Mouse (Mus musculus): ENCODE measurements around the gene Atg7.
"Not testable (repeated sequence)": the region's sequence is repeated elsewhere in the genome, so short reads cannot be mapped to it uniquely, and the experiment has no call there.

Gene Atg7

GRCm38 (mm10) chr6:114642601-114643528 lies at the start of gene Atg7:
TSS of gene Atg7 (plus strand) at chr6:114643097.
- in situ Hi-C loops (cut with MseI, MboI): no loop called here

- in situ Hi-C loops (cut with MseI, MboI): not testable (repeated sequence)
These were observed 28.8 kb upstream of the Atg7 start for GRCm38 (mm10) chr6:114614076-114614475.

DNA sequence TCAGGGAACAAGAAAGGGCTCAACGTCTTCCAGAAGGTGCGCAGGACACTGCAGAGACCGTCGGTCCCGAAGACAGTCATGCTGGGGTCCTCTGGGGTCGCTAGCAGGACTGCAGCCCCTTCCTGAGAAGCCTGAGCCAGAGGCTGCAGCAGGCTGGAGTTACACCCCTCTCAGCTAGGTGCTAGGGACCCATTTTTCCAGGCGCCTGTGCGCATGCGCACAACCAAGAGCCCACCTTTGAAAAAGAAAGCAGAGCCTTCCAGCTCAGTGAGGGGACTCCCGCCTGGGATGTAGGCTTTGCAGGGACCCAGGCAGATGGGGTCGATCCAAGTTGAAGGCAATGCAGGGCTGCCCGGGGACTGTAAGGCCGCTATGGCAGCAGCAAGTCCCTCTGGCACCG lies 9.0 kb upstream of the Atg7 start:
- in situ Hi-C loops (cut with MseI, MboI): not testable (repeated sequence)

- in situ Hi-C loops (cut with MseI, MboI): no loop called here
These were observed 819 bp downstream of the Atg7 start for GRCm38 (mm10) chr6:114643716-114644115.

DNA sequence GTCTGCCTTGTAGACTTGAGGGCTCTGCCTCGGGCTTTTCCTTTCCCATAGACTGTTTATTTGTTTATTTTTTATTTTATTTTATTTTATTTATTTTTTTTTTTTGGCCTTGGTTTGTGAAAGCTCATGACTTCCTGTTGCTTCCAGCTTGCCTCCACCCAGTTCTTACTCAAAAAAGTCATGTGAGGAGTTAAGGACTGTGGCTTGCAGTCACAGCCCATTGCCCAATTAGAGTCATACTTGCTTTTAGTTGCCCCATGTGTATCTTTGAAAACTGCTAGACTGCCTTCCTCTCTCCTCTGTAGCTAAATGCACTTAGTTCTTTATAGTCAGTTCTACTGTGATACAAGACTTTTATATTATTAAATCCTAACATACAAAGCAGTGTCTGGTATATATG lies 1.6 kb downstream of the Atg7 start:
- in situ Hi-C loops (cut with MseI, MboI): no loop called here

DNA sequence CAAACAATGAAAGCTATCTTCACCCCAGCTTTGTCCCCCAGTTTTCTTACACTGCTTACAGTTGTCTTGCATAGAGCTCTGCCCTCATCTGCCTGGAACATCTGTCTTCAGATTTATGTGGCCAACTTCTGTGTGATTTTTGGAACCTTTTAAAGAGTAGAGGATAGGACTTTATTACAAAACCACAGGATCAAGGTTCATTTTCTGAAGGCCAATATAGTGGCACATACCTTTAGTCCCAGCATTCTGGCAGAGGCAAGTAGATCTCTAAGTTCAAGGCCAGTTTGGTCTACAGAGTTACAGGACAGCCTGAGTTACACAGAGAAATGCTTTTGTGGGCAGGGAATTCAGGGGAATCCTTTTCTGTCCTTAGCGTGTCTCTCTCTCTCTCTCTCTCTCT lies 3.3 kb downstream of the Atg7 start:
- in situ Hi-C loops (cut with MseI, MboI): no loop called here

DNA sequence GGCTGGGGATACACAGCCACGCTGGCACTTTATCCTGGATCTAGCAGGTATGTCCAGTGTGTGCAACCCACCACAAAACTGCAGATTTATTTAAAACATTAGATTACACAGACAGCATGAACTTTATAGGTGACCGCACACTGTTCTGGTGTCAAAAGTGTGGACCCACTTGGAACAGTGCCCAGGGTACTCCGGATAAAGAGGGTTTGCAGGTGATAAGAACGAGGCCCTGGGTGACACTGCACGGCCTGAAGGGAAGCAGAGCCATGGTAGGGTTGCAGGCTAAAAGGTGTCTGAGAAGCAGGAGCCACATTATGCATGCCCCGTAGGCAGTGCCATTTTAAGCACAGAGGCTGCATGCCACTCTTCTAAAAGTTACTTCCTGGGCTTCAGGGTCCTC lies 4.1 kb downstream of the Atg7 start:
- in situ Hi-C loops (cut with MseI, MboI): no loop called here

GRCm38 (mm10) chr6:114648352-114649030 lies 5.6 kb downstream of the Atg7 start:
- in situ Hi-C loops (cut with MseI, MboI): no loop called here

GRCm38 (mm10) chr6:114652209-114652608 lies 9.3 kb downstream of the Atg7 start:
- in situ Hi-C loops (cut with MseI, MboI): no loop called here

DNA sequence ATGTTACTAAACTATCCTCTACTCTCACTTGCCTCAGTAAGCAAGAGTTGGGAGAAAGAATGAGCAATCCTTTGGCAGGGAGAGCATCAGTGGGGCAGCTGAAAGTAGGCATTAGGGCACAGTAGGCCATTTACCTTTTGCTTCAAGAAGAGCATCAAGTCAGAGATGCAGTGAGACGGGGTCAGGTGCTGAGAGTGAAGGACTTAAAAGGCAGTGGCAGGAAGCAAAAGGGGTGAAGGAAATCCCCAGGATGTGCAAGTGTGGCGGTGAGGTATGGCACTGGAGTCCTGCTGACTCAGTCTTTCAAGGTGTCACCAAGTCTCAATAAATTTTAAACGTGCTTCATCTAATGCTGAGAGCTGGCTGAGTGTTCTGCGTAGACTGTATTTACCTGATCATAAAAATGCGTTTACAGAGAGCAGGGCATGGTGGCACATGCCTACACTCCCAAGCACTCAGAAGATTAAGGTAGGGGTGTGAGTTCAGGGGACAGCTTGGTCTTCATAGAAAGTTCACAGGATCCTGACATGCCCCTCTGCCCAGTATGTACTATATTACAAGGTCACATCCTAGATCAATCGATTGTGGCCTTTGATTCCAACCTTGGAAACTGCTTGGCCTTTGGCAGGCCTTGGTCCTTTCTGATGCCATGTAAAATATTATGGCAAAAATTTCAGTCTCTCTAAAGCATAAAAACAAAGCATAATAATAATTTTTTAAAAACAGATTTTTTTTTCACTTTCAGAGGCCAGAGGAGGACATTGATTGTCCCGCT lies 14.1 kb downstream of the Atg7 start:
- in situ Hi-C loops (cut with MseI, MboI): no loop called here

GRCm38 (mm10) chr6:114657807-114658206 lies 14.9 kb downstream of the Atg7 start:
- in situ Hi-C loops (cut with MseI, MboI): no loop called here

DNA sequence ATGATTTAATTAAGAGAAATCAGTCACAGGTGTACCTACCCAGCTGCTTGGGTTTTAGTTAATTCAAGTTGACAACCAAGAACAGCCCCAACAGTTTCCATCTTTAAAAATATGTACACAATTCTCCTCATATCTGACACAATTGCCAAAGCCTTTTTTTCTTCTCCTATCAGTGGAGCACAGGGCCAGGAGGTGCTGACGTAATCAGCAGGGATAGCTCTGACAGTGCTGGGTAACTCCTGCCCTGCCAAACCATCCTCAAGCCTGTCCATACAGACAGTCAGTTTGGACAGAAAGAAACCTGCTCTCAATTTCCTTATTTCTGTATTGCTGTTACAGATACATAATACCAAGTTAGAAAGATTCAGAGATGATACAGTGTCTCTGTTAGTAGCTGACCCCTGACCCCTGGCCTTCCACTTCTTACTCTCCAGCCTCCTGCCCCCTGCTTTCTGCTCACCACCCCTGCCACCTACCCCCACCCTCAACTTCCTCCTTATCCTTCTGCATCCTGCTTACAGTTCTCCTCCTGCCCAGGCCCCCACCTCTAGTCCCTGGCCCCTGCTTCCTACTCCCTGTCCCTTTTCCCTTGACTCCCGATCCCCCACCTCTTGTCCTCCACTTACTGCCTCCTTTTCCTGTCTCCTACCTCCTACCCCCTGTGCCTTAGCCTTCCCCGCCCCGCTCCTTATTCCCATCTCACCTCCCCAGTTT lies 16.5 kb downstream of the Atg7 start:
- in situ Hi-C loops (cut with MseI, MboI): no loop called here

- in situ Hi-C loops (cut with MseI, MboI): no loop called here
These were observed 17.3 kb downstream of the Atg7 start for GRCm38 (mm10) chr6:114659992-114660800.

GRCm38 (mm10) chr6:114663707-114664106 lies 20.8 kb downstream of the Atg7 start:
- in situ Hi-C loops (cut with MseI, MboI): no loop called here

DNA sequence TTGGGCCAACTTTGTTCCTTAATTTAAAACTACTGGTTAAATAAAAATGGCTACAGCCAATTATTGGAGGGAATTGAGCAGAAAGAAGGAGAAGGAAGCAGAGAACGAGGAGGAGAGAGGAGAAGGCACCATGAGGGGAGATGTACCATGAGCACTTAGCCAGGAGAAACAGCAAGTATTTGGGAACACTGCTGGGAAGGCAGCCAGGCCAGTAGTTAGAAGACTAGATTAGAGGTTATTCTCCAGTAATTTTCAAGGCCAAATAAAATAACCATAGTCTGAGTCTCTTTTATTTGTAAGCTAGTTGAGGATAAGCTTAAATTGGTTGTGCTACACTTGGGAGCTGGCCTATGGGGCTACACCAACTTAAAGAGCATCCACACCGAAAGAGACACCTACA lies 21.8 kb downstream of the Atg7 start:
- in situ Hi-C loops (cut with MseI, MboI): no loop called here

DNA sequence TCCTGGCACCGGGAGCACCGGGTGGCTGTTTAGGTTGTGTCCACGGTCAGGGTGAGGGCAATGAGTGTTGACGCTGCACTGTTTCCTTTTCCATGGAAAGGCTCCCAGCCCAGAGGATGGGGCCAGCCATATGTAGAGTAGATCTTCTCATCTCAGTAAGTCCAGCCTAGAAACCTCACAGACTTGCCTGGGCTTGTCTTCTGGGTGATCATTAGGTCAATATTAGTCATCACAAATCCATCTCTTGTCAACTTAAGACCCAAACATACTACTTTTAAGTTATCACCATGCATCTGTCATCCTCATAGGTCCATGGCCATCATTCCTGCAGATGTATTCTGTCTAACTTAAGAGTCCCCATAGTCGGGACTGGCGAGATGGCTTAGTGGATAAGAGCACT lies 24.6 kb downstream of the Atg7 start:
- in situ Hi-C loops (cut with MseI, MboI): no loop called here

DNA sequence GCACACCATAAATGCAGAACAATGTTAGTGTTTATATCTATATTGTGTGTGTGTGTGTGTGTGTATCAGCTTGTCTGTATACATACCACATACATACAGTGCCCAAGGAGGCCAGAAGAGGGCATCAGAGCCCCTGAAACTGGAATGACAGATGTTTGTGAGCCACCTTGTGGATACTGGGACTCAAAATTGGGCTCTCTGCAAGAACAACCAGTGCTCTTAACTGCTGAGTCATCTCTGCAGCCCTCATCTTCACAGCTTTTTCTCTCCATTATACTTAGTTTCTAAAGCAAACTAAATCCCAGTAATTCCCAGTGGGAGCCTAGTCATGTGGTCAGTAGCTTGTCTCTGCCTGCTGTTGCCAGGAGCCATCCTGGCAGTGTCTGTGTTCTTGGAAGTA lies 31.9 kb downstream of the Atg7 start:
- in situ Hi-C loops (cut with MseI, MboI): no loop called here

DNA sequence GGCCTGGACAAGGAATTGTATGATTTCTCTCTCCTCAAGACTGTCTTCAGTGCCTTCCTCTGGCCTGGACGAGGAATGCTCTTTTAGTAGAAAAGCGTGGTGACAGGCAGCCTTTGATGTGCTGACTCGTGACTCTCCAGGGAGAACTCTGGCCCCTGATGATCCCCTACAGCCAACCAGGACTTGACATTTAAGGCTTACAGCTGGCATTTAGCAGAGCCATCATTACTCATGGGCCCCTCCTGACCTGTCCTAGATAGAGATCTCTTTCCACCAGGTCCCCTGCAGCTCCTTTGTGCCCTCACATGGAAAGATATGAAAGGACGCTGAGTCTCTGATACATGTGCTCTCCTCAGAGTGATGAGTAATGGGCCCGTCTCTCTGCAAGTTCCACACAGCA lies 33.2 kb downstream of the Atg7 start:
- in situ Hi-C loops (cut with MseI, MboI): no loop called here

- in situ Hi-C loops (cut with MseI, MboI): no loop called here
These were observed 39.3 kb downstream of the Atg7 start for GRCm38 (mm10) chr6:114682092-114682711.

DNA sequence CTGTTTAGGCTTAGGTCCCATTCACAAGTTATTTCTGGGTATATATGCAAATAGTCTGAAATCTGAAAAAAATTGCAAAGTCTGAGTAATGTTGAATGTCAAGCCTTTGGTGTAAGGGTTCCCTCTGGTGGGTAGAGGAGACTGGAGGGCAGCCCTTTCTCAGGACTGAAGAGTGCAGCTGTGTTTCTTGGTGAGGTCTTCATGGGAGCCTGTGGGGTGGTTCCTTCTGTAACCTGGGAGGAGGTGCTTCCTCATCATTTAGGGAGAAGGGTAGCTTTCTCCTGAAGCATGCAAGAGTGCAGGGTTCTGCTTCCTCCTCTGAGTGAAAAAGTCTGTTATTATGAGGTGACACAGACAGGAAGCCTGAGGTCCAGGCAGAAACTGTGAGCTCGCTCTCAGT lies 40.8 kb downstream of the Atg7 start:
- in situ Hi-C loops (cut with MseI, MboI): no loop called here

Measured in mouse trophoblast stem cell (cell line).